Mouse (Mus musculus) intestine, embryonic 16.5 days (tissue): ENCODE results near the gene Pcsk4. TPM values are rescaled to one million over a fixed set of nuclear protein-coding genes. Genes with fewer than 3 reads are reported as not detected.

Experiments used
- ATAC-seq: fragments of 200-750 bp; cut with Nextera tagmentation; 2 replicates; pipeline ENCODE4 v1.8.0; 2017; ENCODE audit warnings: moderate TSS enrichment, moderate library complexity
- H3K27ac ChIP-seq: fragments of 300-500 bp; sonication (generic); 2 replicates; pipeline ENCODE4 v1.5.1; 2014; ENCODE audit warnings: mild to moderate bottlenecking, low read length
- H3K27me3 ChIP-seq: fragments of 300-500 bp; sonication (generic); replicated peaks from 2 replicates; pipeline ENCODE4 v1.6.1; 2014; ENCODE audit warnings: low read length, control low read depth, mixed read lengths; ENCODE audit not compliant: control insufficient read depth, insufficient read depth
- H3K36me3 ChIP-seq: fragments of 300-500 bp; sonication (generic); 2 replicates; pipeline ENCODE4 v1.6.1; 2014; ENCODE audit warnings: low read length, control low read depth; ENCODE audit not compliant: control insufficient read depth, insufficient read depth
- H3K4me1 ChIP-seq: fragments of 300-500 bp; sonication (generic); 2 replicates; pipeline ENCODE4 v1.6.1; 2014; ENCODE audit warnings: low read length, control low read depth, mixed read lengths; ENCODE audit not compliant: control insufficient read depth, insufficient read depth
- H3K4me2 ChIP-seq: fragments of 300-500 bp; sonication (generic); 2 replicates; pipeline ENCODE4 v1.6.1; 2014; ENCODE audit warnings: low read depth, low read length, control low read depth
- H3K4me3 ChIP-seq: fragments of 300-500 bp; sonication (generic); 2 replicates; pipeline ENCODE4 v1.5.1; 2014; ENCODE audit warnings: mild to moderate bottlenecking, low read length
- H3K9ac ChIP-seq: fragments of 300-500 bp; sonication (generic); 2 replicates; pipeline ENCODE4 v1.6.1; 2014; ENCODE audit warnings: low read depth, low read length
- H3K9me3 ChIP-seq: fragments of 300-500 bp; sonication (generic); 2 replicates; pipeline ENCODE4 v1.6.1; 2016; ENCODE audit warnings: low read length, control low read depth; ENCODE audit not compliant: control insufficient read depth
- WGBS: fragments of 180-500 bp; shearing (Covaris S2); extraction: QIAGEN DNeasy Blood & Tissue Kit; methylation state at CpG from one replicate; pipeline ENCODE4 v1.1.7; 2014; 5-methylcytosine and 5-hydroxymethylcytosine counted together
- polyA plus RNA-seq: library from polyadenylated mRNA; unstranded; fragments of >200 nt; fragmentation: Nextera tagmentation; extraction: Ambion mirVana; gene quantifications from 2 replicates; pipeline ENCODE4 v1.2.1, GENCODE M21; 2015

Gene Pcsk4
- polyA plus RNA-seq, 1 experiment from 2014 or later: 10.8 TPM

DNA sequence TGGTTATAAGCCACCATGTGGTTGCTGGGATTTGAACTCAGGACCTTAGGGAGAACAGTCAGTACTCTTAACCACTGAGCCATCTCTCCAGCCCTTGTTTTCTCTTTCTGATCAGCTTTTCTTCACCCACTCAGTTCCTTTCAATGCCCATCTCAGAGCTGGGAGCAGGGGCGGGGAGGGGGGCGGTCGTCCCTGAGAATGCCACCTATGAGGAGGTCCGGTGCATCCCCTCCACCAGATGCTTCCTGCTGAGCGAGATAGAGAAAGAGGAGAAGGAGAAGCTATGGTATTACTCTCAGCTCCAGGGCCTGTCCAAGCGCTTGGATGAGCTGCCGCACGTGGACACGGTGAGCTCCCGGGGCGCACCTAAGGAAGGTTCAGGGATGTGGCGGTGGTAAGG, 24.8 kb downstream of the Pcsk4 start:
- Histone ChIP-seq H3K9ac (no peak overlapping the region), H3K27me3 (peaks cover 36% of the 10 kb centered on the region), H3K27ac (no peak overlapping the region), H3K36me3 (no peaks in the 10 kb centered on the region), H3K4me2 (0 out of 2 replicates have a peak overlapping the region, but pooled peaks have one; percentile 30), H3K4me1 (peaks cover 7% of the 10 kb centered on the region), H3K4me3 (peak overlapping the region; percentile 23), H3K9me3 (no peaks in the 10 kb centered on the region)
- ATAC-seq: peak; percentile 16
- WGBS: 21% methylated on average over 12 of the region's 12 CpGs

DNA sequence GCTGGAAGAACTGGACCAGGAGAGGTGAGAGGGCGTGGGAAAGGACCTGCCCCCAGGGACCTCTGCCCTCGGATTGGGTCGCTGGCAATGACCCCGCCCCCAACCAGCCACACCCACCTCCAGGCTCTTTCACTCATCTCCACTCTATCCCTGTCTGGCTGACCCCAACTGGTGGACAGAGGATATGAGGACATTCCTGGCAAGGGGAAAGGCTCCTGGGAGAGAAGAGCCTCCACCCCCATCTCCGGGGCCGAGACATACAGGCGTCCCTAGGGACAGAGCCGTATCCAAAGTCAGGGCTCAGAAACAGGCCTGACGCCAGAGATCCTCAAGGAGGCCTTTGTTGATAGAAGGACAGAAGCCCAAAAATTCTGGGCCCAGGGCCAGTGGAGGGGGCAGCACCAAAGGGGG, 26.8 kb downstream of the Pcsk4 start:
- peak; percentile 67 for ATAC-seq
- Histone ChIP-seq H3K9ac (peak overlapping the region; percentile 27), H3K4me1 (peaks cover 7% of the 10 kb centered on the region), H3K4me3 (no peak overlapping the region), H3K36me3 (no peaks in the 10 kb centered on the region), H3K4me2 (no peak overlapping the region), H3K27me3 (peaks cover 55% of the 10 kb centered on the region), H3K27ac (peak overlapping the region; percentile 13; the same call in 1 of the 2 replicates), H3K9me3 (no peaks in the 10 kb centered on the region)
- 13% methylated on average over 9 of the region's 9 CpGs for WGBS

DNA sequence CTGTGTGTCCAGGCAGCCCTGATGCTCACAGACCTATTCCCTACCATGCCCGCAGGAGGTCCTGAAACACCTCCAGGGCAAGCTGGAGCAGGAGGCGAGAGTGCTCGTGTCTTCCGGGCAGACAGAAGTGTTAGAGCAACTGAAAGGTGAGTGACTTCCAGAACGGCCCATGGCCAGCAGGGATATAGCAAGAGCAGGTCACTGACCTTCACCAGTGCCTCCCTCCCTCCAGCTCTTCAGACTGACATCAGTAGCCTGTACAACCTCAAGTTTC, 27.3 kb downstream of the Pcsk4 start:
- Histone ChIP-seq H3K27ac (no peak overlapping the region), H3K27me3 (peaks cover 57% of the 10 kb centered on the region), H3K4me1 (peaks cover 7% of the 10 kb centered on the region), H3K9me3 (no peaks in the 10 kb centered on the region), H3K9ac (peak overlapping the region; percentile 27), H3K4me2 (no peak overlapping the region), H3K4me3 (no peak overlapping the region), H3K36me3 (no peaks in the 10 kb centered on the region)
- WGBS: 64% methylated on average over 5 of the region's 5 CpGs
- no peak for ATAC-seq

DNA sequence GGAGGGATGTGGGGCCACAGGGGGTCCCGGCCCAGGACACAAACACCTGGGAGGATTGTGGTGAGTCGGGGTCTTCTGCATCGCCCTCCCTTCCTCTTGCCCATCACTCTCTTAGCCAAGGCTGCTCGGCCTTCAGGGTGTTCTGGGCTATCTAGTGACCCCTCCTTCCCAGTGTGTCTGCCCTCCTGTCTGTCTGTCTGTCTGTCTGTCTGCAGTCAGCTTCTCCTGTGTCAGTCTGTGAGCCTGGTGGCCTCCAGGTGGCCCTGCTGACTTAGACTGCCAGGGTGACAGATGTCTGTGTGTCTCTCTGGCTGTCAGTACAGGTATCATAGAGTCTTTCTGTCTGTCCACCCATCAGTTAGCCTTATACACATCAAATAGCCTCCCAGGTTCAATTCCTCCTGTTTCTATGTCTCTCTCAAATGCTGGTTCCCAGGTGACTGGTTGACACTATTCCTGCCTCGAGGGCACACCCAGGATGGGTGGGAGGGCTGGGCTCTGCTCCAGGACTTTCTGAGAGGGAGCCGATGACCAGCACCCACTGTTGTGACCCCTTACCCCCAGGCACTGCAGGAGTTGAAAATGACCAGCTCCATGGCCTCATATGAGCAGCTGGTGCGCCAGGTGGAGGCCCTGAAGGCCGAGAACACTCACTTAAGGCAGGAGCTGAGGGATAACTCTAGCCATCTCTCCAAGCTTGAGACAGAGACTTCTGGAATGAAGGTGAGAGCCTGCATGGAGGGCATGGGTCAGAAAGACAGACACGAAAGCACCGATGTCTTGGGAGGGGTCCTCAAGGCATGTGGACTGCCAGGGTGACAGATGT, 27.8 kb downstream of the Pcsk4 start:
- Histone ChIP-seq H3K27ac (no peak overlapping the region), H3K27me3 (peaks cover 57% of the 10 kb centered on the region), H3K4me3 (no peak overlapping the region), H3K4me1 (peaks cover 7% of the 10 kb centered on the region), H3K4me2 (peak overlapping the region; percentile 10; the same call in 1 of the 2 replicates), H3K9ac (peak overlapping the region; percentile 22), H3K9me3 (no peaks in the 10 kb centered on the region), H3K36me3 (no peaks in the 10 kb centered on the region)
- 71% methylated on average over 10 of the region's 10 CpGs for WGBS
- no peak for ATAC-seq

DNA sequence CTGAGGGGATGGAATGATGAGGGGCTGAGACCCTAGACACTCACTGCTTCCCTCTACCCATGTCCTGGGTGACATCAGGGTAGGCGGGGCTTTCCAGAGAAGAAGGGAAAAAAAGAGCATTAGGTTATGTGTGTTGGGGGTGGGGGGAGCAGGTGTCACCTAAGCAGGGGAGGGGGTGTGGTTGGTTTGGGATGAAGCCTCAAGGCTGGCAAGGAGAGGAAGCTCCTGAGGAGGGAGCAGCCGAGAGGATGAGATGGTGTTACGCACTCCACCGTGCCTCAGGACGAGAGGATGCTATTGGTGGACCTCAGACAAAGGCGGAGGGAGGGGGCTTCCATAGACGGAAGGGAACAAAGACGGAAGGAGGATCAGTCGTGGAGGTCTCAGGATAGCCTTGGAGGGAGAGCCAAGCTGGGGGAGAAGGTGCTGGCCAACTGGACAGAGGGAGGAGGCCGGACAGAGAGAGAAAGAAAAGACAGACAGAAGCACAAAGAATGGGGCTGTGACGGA, 28.6 kb downstream of the Pcsk4 start:
- Histone ChIP-seq H3K4me2 (no peak overlapping the region), H3K27me3 (peaks cover 53% of the 10 kb centered on the region), H3K9me3 (no peaks in the 10 kb centered on the region), H3K9ac (peak overlapping the region; percentile 22; the same call in 1 of the 2 replicates), H3K36me3 (no peaks in the 10 kb centered on the region), H3K4me1 (peaks cover 11% of the 10 kb centered on the region), H3K4me3 (no peak overlapping the region), H3K27ac (no peak overlapping the region)
- WGBS: 34% methylated on average over 11 of the region's 11 CpGs
- no peak for ATAC-seq

DNA sequence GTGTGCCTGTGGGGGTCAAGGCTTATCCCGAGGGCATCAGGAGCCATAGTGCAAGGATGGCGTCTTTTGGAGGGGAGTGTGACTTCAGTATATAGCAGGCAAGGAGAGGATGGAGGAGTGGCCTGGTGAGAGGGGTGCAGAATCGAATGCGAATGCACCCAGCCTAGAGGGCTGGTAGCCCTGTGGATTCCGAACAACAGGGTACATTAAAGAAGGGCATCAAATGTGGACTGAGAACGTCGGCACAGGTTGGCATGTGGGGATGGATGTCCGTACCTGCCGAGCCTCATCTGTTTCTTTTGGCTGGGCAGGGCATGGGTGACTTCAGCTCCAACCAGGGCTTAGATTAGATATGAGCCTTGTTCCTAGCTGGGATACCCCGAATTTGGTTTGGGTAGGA, 29.5 kb downstream of the Pcsk4 start:
- no peak overlapping the region for H3K4me3 ChIP-seq
- no peak for ATAC-seq
- no peak overlapping the region for H3K27ac ChIP-seq
- H3K36me3 ChIP-seq: peaks cover 2% of the 10 kb centered on the region; the same call in 1 of the 2 replicates
- no peaks in the 10 kb centered on the region for H3K9me3 ChIP-seq
- H3K27me3 ChIP-seq: peaks cover 46% of the 10 kb centered on the region
- H3K4me1 ChIP-seq: peaks cover 15% of the 10 kb centered on the region
- 52% methylated on average over 10 of the region's 10 CpGs for WGBS
- no peak overlapping the region for H3K9ac ChIP-seq
- no peak overlapping the region for H3K4me2 ChIP-seq

DNA sequence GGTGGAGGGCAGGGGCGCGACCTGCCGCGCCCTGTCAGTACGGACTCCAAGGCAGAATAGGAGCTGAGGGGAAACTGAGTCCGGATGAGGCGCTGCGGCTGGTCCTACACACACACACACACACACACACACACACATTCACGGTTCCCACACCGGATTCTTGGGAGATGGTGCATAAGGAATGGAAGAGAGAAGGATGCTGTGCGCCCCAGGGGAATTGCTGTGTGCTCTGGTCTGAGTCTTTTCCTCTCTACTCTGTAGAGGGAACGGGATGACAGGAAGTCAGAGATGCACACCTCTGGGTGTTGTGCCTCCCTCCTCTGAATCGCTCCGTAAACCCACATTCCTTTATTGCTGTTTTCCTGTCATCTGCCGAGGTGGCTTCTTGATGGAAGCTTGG, 30.0 kb downstream of the Pcsk4 start:
- H3K9ac ChIP-seq: peak overlapping the region; percentile 45; the same call in 1 of the 2 replicates
- no peaks in the 10 kb centered on the region for H3K9me3 ChIP-seq
- peak overlapping the region; percentile 8; the same call in 1 of the 2 replicates for H3K4me3 ChIP-seq
- H3K4me1 ChIP-seq: peaks cover 13% of the 10 kb centered on the region
- H3K36me3 ChIP-seq: peaks cover 5% of the 10 kb centered on the region
- WGBS: 12% methylated on average over 15 of the region's 15 CpGs
- H3K27ac ChIP-seq: no peak overlapping the region
- peaks cover 40% of the 10 kb centered on the region for H3K27me3 ChIP-seq
- no peak overlapping the region for H3K4me2 ChIP-seq
- no peak for ATAC-seq

DNA sequence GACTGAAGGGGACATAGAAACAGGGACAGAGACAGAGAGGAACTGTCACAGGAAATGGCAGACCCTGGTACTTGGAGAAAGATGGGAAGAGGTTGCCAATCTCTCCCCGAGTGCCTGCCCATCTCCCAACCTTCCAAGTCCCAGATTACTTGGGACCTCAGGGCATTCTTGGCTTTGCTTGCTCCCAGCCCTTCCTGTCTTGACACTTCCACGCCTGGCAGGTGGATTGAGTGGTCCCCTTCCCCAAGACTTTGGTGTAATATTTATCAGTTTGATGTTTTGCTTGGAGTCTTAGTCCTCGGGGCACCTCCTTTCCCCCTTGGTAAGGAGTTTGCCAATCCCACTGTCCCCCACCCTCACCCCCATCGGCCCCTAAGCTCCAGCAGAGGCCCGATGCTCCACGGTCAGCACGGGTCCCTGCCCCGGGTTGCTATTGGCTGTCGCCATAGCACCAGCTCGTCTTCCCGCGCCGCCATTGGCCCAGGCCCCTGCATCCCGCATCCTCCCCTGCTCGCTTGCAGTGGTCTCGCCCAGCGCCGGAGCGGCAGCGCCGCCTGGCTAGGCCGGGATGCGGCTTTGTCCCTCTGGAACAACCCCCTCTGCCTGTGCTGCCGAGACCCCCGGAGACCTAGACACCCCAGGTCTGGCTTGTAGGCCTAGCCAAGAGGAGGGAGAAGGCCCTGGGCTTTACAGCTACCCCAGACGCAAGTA, 30.6 kb downstream of the Pcsk4 start:
- Histone ChIP-seq H3K4me2 (no peak overlapping the region), H3K36me3 (peaks cover 8% of the 10 kb centered on the region), H3K27ac (no peak overlapping the region), H3K9ac (peak overlapping the region; percentile 45; the same call in 1 of the 2 replicates), H3K4me1 (peaks cover 17% of the 10 kb centered on the region), H3K9me3 (no peaks in the 10 kb centered on the region), H3K27me3 (peaks cover 40% of the 10 kb centered on the region), H3K4me3 (peak overlapping the region; percentile 8; the same call in 1 of the 2 replicates)
- WGBS: 5% methylated on average over 26 of the region's 26 CpGs
- no peak for ATAC-seq

DNA sequence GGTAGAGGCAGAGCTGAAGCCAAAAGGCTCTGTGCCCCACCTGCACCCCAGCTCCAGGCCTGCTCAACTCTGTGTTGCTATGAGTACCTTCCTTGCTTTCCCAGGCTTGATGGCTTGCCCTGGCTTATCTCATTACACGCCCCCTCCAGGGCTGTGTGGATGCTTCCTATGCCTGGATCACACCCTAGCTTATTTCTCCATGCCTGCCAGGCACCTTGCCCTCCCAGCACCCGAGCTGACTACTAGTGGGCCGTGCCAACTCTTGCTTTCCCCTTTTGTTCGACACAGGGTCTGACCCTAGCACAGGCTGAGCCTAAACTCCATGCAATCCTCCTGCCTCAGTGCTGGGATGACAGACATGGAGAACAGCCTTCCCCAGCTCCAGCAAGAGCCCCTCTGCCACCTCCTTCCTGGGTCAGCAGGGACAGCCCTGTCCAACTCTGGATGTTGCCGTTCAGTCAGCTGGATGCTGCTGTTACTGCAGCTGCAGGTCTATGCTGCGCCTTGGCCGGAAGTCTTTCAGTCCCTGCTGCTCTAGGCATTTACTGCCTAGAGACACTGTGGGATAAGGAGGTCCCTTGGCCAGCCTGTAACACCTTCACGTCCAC, 31.7 kb downstream of the Pcsk4 start:
- Histone ChIP-seq H3K27ac (no peak overlapping the region), H3K4me1 (peaks cover 22% of the 10 kb centered on the region), H3K9me3 (no peaks in the 10 kb centered on the region), H3K4me3 (no peak overlapping the region), H3K27me3 (peaks cover 40% of the 10 kb centered on the region), H3K4me2 (no peak overlapping the region), H3K9ac (no peak overlapping the region), H3K36me3 (peaks cover 8% of the 10 kb centered on the region)
- ATAC-seq: no peak
- 63% methylated on average over 8 of the region's 8 CpGs for WGBS
